Mouse (Mus musculus) c-Kit-positive CD71-negative TER-119-negative erythroid progenitor cells, embryonic 14.5 days (primary cell): ENCODE data around the gene Plekha4.
A peak's percentile ranks its signal among the peaks of the same experiment; 100 is the strongest.
"Not testable (repeated sequence)": the region's sequence is repeated elsewhere in the genome, so short reads cannot be mapped to it uniquely, and the experiment has no call there.

Experiments
- DNase-seq: peaks from one replicate; pipeline ENCODE4 v3.0.0-alpha.2; 2013; ENCODE audit warnings: low read depth

Plekha4 gene

DNA sequence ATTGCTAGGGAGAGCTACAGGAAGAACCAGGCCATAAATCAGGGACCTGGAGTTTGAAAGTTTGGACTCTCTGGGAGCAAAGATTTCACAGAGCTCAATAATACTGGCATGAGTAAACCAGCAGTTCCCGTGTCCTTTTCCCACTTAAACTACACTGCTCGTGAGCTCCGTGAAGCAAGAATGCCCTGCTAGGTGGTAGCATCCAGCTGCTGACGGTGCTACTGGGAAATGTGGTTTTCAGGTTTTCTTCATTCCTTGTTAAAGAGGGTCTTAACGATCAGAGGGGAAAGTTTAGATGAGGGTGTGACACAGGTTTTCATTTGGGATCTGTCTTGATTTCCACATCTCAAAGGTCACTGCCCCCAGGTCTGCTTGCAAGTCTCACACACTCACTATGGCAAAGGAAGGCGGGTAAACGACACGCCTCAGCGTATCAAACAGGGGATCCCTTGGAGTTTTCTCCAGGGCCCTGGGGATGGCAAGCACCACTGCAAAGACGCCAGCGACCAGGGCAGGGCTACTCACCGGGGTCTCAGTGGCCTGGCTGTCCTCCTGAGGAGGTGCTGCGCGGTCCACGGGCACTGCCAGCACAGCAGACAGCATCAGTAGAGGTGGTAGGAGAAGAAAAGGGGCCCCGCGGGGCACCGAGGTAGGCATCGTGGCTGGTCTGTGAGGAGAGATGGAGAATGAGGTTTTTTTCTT is 16.8 kb upstream of the Plekha4 start:
- no peak for DNase-seq

DNA sequence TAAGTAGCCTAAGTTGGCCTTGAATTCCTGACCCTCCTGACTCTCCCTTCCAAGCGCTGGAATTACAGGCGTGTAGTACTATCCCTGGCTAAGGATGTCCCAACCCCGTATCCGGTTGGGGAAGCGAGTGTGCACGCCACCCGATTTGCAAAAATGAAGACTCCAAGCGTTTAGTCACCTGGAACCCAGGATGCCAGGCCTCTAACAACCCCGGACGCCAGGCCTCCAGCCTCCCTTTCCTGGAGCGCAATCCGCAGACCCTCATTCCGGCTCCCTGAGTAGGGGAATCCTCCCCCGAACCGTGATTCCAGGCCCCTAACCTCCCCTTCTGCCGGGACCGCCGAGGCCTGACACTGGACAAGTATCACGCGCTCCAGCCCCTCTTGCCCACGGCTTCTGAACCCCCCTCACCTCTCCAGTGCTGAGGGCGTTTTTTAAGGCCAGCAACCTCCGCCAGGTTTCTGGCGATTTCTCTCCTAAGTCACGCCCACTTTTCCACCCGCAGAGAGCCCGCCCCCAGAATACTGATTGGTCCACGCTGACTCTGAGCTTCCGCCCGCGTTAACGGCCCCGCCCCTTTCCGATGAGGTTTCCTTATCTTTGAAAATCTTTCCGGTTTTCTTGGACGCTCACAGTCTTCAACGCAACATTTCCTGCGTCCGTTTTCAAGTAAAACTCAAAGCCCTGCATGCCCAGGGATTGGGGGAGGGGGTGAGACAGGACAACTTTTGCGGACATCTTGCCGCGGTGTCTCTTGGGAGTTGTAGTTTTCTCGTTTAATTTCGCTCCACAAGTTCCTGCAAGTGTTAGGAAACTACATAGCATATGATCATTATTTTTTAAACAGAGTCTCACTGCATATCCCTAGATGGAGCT is 16.0 kb upstream of the Plekha4 start, which contains the start of gene Nucb1:
Nucb1 (minus strand) TSS at position 495 of the 876 bp plus-strand sequence.
- peak; percentile 95 for DNase-seq

- no peak for DNase-seq
These were observed 11.7 kb upstream of the Plekha4 start for GRCm38 (mm10) chr7:45514411-45514810.

DNA sequence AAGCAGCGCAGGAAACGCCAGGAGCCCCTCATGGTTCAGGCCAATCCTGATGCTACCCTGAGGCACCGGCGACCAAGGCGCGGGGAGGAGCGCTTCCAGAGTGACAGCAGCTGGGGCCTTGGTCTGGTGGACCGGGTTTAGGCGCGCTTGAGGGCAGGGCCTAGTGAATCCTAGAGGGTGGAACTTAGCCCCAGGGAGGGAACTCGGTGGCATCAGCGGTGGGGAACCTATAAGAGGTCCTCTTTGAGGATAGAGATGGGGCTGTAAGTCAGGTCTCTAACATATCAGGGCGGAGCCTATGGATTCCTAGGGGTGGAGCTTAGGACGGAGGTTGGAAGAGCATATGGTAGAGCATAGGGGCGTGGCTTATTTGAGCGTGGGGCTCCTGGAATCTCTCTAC is 10.7 kb upstream of the Plekha4 start:
- DNase-seq: peak; percentile 69

DNA sequence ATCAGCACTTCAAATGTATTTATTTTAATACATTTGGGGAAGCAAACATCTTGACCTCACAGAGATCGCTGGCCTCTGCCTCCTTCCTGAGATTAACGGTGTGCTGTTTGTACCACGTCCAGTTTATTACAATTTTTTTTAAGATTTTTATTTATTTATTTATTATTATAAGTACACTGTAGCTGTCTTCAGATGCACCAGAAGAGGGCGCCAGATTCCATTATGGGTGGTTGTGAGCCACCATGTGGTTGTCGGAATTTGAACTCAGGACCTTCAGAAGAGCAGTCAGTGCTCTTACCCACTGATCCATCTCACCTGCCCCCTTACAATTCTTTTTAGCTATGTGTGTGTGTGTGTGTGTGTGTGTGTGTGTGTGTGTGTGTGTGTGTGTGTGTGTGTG is 9.3 kb upstream of the Plekha4 start:
- not testable (repeated sequence) for DNase-seq

DNA sequence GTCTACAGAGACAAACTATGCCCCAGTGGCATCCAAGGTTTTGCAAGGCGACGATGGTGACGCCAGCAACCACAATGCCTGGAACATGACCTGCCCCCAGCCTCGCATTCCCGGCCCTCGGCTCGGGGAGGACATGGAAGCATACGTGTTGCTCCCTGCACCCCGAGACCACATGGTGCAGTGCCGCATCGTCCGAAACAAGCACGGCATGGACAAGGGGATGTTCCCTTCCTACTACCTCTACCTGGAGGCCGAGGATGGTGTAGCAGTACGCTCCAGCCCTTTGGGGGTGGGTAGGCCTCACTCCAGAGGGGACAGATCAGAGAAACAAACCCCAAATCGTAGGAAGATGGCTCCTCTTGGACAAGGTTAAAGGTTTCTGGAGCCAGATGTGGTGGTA is 7.5 kb upstream of the Plekha4 start:
- no peak for DNase-seq

DNA sequence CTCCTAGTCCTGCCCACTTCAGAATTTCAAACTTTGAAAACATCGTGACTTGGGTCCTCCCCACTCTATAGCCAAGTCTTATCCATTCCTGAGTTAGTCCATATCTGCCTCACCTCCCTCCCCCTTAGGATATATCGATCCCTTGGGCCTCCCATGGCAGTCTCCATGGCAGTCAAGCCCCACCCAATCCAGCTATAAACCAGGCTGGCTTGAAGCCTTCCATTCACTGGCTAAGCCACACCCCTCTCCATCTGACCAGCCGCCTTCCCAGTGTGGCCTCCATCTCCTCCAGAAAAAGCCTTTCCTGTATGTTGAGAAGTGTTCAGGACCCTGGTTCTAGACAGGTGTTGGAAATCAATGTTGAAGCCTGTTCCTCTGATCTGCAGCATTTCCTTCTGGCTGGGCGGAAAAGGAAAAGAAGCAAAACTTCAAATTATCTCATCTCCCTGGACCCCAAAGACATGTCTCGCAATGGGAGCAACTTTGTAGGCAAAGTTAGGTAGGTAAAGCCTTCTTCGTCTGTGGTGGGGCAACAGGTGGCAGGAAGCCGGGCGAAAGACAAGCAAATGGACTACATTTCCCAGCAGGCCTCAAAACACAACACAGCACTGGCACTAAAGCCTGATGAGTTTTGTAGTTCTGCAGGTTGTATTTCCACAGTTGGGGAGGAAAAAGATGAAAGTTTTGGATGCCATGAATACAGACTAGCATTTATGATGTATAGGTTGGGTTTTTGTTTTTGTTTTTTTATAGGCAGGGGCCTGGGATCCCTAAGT is 6.6 kb upstream of the Plekha4 start:
- no peak for DNase-seq

DNA sequence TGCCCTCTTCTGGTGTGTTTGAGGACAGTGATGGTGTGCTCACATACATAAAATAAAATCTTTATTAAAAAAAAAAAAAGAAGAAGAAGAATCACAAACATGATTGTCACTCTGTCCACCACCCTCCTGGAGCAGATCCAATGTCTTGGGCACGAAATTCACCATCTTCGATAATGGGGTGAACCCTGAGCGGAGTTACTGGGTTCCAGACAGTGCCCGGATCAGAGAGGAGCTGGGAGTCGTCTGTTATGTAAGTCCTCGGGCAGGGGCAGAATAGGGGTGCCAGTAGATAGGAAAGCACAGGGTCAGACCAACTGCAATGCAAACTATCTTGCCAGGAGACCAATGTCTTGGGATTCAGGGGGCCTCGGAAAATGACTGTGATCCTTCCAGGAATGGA is 5.5 kb upstream of the Plekha4 start:
- no peak for DNase-seq

DNA sequence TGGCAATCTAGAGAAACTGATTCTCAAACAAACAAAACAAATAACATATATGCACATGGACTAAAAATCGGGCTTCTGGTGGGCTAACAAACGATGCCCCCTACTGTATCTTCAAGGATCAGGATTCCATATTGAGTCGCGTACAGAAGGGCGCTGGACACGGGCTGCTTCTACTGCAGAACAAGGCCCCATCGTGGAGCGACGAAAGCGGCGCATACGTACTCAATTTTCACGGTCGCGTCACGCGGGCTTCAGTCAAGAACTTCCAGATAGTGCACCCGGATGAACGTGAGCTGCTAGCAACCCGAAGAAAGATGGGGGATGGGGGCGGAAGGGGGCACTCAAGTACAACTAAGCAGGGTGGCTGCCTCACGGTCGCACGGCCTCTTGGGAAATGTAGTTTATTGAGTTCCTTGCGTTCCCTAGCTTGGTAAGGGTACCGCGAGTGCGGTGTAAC is 4.4 kb upstream of the Plekha4 start:
- DNase-seq: peak; percentile 86

DNA sequence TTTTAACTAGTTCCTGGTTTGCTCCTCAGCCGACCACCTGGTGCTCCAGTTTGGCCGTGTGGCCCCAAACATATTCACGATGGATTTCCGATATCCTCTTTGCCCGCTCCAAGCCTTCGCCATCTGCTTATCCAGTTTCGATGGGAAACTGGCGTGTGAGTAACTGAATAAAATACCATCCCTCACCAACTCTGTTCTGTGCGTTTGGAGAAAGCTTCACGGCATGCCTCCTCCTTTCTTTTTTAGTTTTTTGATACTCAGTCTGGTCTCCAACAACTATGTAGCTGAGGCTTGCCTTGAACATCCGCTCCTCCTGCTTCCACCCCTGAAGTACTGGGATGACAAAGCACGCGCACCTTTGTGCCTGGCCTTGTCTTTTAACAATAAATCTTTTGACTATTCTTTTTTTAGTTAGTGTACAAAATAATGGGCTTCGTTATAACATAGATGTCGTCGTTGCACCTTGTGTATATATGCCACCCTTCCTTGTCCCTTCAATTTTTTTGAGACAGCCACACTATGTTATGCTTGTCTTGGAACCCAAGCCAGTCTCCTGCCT is 3.9 kb upstream of the Plekha4 start:
- no peak for DNase-seq

DNA sequence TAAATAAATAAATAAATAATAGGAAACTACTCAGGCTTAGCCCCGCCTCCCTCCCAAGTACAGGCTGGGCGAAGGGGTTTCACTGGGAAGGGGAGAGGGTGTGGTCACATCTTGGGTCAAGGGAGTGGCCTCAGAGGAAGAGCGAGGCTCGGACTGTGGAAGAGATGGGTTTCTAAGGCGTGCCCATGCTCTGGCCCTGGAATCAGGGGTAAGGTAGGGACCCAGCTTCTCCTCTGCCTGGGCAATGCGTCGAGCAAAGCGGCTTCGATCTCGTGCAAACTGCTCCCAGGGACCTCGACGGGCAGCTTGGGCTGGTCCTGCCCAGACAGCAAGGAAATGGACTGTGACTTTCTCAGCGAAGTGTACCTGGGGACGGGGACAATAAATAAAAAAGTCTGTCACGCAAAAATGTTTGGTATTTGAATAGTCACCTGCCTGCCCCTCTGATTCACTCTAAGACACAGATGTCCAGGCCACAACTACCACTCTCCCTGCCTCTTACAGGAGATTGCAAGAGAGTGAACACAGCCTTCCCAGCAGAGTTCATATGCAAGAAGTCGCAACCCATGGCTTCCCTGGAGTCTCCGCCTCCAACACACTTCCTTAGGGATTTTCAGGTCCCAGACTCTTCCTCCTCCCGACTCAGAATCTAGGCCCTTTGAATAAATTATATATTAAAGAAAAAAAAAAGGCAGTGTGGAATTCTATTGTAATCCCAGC is 3.0 kb upstream of the Plekha4 start:
- DNase-seq: no peak

GRCm38 (mm10) chr7:45523678-45524170 is 2.4 kb upstream of the Plekha4 start:
- no peak for DNase-seq

- peak; percentile 65 for DNase-seq
These were observed 1.1 kb upstream of the Plekha4 start for GRCm38 (mm10) chr7:45524841-45525621.

DNA sequence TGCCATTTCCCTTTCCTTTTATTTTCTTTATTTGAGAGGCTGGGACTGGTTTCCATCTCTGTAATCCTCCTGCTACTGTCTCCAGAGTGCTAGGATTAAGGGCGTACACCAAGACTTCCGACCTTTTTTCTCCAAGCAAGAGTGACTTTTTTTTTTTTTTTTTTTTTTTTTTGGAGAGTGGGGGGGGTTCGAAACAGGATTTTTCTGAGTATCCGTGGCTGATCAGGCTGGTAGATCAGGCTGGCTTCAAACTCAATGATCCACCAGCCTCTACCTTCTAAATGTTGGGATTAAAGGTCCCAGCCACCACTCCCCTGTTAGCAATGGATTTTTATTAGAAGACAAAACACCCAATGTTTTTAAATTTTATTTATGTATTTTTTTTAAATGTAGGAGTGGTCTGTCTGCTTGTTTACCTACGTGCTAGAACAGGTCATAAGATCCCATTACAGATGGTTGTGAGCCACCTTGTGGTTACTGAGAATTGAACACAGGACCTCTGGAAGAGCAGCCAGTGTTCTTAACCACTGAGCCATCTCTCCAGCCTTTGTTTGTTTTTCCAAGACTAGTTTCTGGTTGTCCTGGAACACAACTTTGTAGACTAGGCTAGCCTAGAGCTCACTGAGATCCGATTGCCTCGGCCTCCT is 467 bp downstream of the Plekha4 start:
- no peak for DNase-seq

- DNase-seq: not testable (repeated sequence)
These were observed 1.0 kb downstream of the Plekha4 start for GRCm38 (mm10) chr7:45527169-45527568.

GRCm38 (mm10) chr7:45529461-45529860 is 3.3 kb downstream of the Plekha4 start:
- DNase-seq: no peak

GRCm38 (mm10) chr7:45530643-45531042 is 4.5 kb downstream of the Plekha4 start:
- DNase-seq: no peak

DNA sequence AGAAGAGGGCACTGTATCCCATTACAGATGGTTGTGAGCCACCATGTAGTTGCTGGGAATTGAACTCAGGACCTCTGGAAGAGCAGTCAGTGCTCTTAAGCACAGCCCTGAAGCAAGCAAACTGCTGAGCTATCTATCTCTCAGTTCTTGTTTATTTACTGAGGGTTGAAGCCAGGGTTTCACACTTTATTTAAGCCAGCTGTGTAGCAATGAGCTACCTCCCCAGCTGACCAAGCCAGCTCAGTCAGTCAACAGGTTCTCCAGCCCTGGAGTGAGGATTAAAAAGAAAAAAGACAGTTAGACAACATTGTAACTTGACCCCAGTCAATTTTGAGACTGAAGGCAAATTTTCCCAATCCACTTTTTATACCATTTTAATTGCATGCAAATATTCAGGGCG is 9.5 kb downstream of the Plekha4 start:
- no peak for DNase-seq

- DNase-seq: no peak
These were observed 11.5 kb downstream of the Plekha4 start for GRCm38 (mm10) chr7:45537602-45538001.
